Mouse (Mus musculus): ENCODE measurements around the gene Srebf1. TPM values are rescaled to one million over a fixed set of nuclear protein-coding genes. Genes with fewer than 3 reads are reported as not detected.
A peak's percentile ranks its signal among the peaks of the same experiment; 100 is the strongest.

Srebf1 gene
- polyA plus RNA-seq, 1 experiment from 2014 or later, result 78.7 TPM

DNA sequence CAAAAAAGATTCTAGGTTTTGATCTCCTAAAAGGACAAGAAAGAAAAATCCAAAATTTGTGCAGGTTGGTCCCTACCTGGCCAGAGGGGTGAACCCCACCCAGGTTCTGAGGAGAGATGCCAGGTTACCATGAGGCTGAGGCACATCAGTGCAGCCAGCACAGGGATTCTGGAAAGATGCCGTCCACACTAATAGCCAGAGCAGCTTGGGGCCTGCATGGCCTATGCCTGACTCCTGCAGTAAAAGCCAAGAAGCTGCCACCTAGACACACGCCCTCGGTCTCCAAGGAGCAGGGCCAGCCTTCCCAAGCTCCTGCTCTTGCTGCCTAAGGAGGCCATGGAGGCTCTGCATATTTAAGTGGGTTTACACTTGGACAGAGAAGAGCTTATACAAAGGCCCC lies 8.9 kb upstream of the Srebf1 start:
- Histone ChIP-seq H3K9me3 (ENCODE audit: control insufficient read depth, low read length) (no peaks in the 10 kb centered on the region), H3K4me1 (replicated peaks; ENCODE audit: control insufficient read depth, insufficient read depth, low read length) (peaks cover 16% of the 10 kb centered on the region), H3K4me2 (no peak overlapping the region), H3K27ac (ENCODE audit: low read depth, low read length) (no peak overlapping the region), H3K9ac (ENCODE audit: low read depth, low read length) (no peak overlapping the region), H3K27me3 (replicated peaks; ENCODE audit: control insufficient read depth, insufficient read depth, low read length) (no peaks in the 10 kb centered on the region), H3K36me3 (ENCODE audit: control insufficient read depth, insufficient read depth, low read length) (no peaks in the 10 kb centered on the region), H3K4me3 (ENCODE audit: low read depth, low read length) (no peak overlapping the region)
- DNase-seq (ENCODE audit: low spot score) (no peak), ATAC-seq (replicated peaks; ENCODE audit: low FRiP score) (no peak)
- WGBS, result 85% methylated on average over 3 of the region's 3 CpGs

DNA sequence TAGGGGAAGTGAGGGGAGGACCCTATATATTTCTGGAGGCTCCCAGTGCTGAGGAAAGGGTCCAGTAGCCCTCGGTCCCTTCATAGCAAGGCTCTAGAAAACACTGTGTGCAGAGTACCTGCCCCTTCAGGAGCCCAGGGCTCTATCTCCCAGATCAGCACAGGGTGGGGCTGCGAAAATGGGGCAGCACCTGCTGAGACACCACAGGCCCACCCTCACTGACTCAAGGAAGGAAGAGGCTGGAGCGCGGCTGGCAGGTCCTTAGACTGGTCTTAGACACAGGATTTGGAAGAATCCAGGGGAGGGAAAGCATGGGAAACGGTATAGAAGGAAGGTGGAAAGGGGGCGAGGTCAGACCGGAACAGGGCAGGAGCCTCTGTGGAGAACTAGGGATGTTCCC lies 8.1 kb upstream of the Srebf1 start:
- WGBS, result 85% methylated on average over 7 of the region's 7 CpGs
- no peak overlapping the region for H3K4me3 ChIP-seq (ENCODE audit: low read depth, low read length)
- H3K4me2 ChIP-seq, result no peak overlapping the region
- no peak overlapping the region for H3K27ac ChIP-seq (ENCODE audit: low read depth, low read length)
- H3K9me3 ChIP-seq (ENCODE audit: control insufficient read depth, low read length), result no peaks in the 10 kb centered on the region
- peaks cover 16% of the 10 kb centered on the region for H3K4me1 ChIP-seq (replicated peaks; ENCODE audit: control insufficient read depth, insufficient read depth, low read length)
- H3K9ac ChIP-seq (ENCODE audit: low read depth, low read length), result no peak overlapping the region
- DNase-seq (ENCODE audit: low spot score) (no peak), ATAC-seq (replicated peaks; ENCODE audit: low FRiP score) (no peak)
- no peaks in the 10 kb centered on the region for H3K36me3 ChIP-seq (ENCODE audit: control insufficient read depth, insufficient read depth, low read length)
- no peaks in the 10 kb centered on the region for H3K27me3 ChIP-seq (replicated peaks; ENCODE audit: control insufficient read depth, insufficient read depth, low read length)

- H3K9ac ChIP-seq (ENCODE audit: low read depth, low read length), result no peak overlapping the region
- H3K4me3 ChIP-seq (ENCODE audit: low read depth, low read length), result no peak overlapping the region
- H3K27me3 ChIP-seq (replicated peaks; ENCODE audit: control insufficient read depth, insufficient read depth, low read length), result no peaks in the 10 kb centered on the region
- ATAC-seq (replicated peaks; ENCODE audit: low FRiP score) (no peak), DNase-seq (ENCODE audit: low spot score) (no peak)
- H3K4me1 ChIP-seq (replicated peaks; ENCODE audit: control insufficient read depth, insufficient read depth, low read length), result peaks cover 17% of the 10 kb centered on the region
- no peaks in the 10 kb centered on the region for H3K36me3 ChIP-seq (ENCODE audit: control insufficient read depth, insufficient read depth, low read length)
- H3K4me2 ChIP-seq, result no peak overlapping the region
- no peak overlapping the region for H3K27ac ChIP-seq (ENCODE audit: low read depth, low read length)
- no peaks in the 10 kb centered on the region for H3K9me3 ChIP-seq (ENCODE audit: control insufficient read depth, low read length)
- WGBS, result 77% methylated on average over 13 of the region's 13 CpGs
Measured at GRCm38 (mm10) chr11:60229821-60230220, 7.4 kb upstream of the Srebf1 start.

GRCm38 (mm10) chr11:60228525-60228924 lies 6.1 kb upstream of the Srebf1 start:
- H3K4me2 ChIP-seq, result no peak overlapping the region
- ATAC-seq (replicated peaks; ENCODE audit: low FRiP score), result no peak
- no peaks in the 10 kb centered on the region for H3K27me3 ChIP-seq (replicated peaks; ENCODE audit: control insufficient read depth, insufficient read depth, low read length)
- no peak overlapping the region for H3K4me3 ChIP-seq (ENCODE audit: low read depth, low read length)
- no peak for DNase-seq (ENCODE audit: low spot score)
- WGBS, result 62% methylated on average over 3 of the region's 3 CpGs
- H3K27ac ChIP-seq (ENCODE audit: low read depth, low read length), result no peak overlapping the region
- no peak overlapping the region for H3K9ac ChIP-seq (ENCODE audit: low read depth, low read length)
- no peaks in the 10 kb centered on the region for H3K9me3 ChIP-seq (ENCODE audit: control insufficient read depth, low read length)
- peaks cover 19% of the 10 kb centered on the region for H3K4me1 ChIP-seq (replicated peaks; ENCODE audit: control insufficient read depth, insufficient read depth, low read length)
- H3K36me3 ChIP-seq (ENCODE audit: control insufficient read depth, insufficient read depth, low read length), result no peaks in the 10 kb centered on the region

GRCm38 (mm10) chr11:60225874-60226273 lies 3.5 kb upstream of the Srebf1 start:
- no peak overlapping the region for H3K27ac ChIP-seq (ENCODE audit: low read depth, low read length)
- no peak overlapping the region for H3K9ac ChIP-seq (ENCODE audit: low read depth, low read length)
- no peaks in the 10 kb centered on the region for H3K36me3 ChIP-seq (ENCODE audit: control insufficient read depth, insufficient read depth, low read length)
- no peak overlapping the region for H3K4me3 ChIP-seq (ENCODE audit: low read depth, low read length)
- no peaks in the 10 kb centered on the region for H3K9me3 ChIP-seq (ENCODE audit: control insufficient read depth, low read length)
- WGBS, result 57% methylated on average over 1 of the region's 1 CpGs
- no peak for ATAC-seq (replicated peaks; ENCODE audit: low FRiP score)
- H3K4me1 ChIP-seq (replicated peaks; ENCODE audit: control insufficient read depth, insufficient read depth, low read length), result peaks cover 31% of the 10 kb centered on the region
- no peaks in the 10 kb centered on the region for H3K27me3 ChIP-seq (replicated peaks; ENCODE audit: control insufficient read depth, insufficient read depth, low read length)
- H3K4me2 ChIP-seq, result no peak overlapping the region
- DNase-seq (ENCODE audit: low spot score), result no peak

DNA sequence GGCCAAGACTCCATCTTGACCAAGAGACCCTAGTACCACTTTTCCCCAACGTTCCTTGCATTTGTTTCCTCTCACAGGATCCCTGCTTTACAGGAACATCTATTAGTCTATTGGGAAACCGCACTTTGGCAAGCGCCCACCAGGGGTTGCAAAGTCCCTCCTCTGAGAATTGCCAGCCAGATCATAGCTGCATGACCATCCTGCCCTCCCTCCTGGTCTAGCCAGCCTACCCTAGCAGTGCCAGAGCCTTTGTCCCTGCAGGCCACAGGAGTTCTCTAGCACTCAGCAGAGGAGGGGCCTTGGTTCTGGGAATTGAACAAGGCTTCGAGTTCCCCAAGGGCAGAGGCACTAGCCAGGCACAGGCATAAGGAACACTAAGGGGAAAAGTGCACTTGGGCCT lies 2.3 kb upstream of the Srebf1 start:
- peaks cover 30% of the 10 kb centered on the region for H3K4me1 ChIP-seq (replicated peaks; ENCODE audit: control insufficient read depth, insufficient read depth, low read length)
- DNase-seq (ENCODE audit: low spot score), result no peak
- no peaks in the 10 kb centered on the region for H3K36me3 ChIP-seq (ENCODE audit: control insufficient read depth, insufficient read depth, low read length)

GRCm38 (mm10) chr11:60222085-60222468 lies 304 bp downstream of the Srebf1 start:
- DNase-seq (ENCODE audit: low spot score) (no peak), ATAC-seq (replicated peaks; ENCODE audit: low FRiP score) (no peak)
- Histone ChIP-seq H3K4me2 (peak overlapping the region; percentile 80), H3K4me1 (replicated peaks; ENCODE audit: control insufficient read depth, insufficient read depth, low read length) (peaks cover 41% of the 10 kb centered on the region), H3K27me3 (replicated peaks; ENCODE audit: control insufficient read depth, insufficient read depth, low read length) (no peaks in the 10 kb centered on the region), H3K36me3 (ENCODE audit: control insufficient read depth, insufficient read depth, low read length) (peaks cover 11% of the 10 kb centered on the region), H3K27ac (ENCODE audit: low read depth, low read length) (peak overlapping the region; percentile 89), H3K4me3 (ENCODE audit: low read depth, low read length) (peak overlapping the region; percentile 50), H3K9ac (ENCODE audit: low read depth, low read length) (peak overlapping the region; percentile 58), H3K9me3 (ENCODE audit: control insufficient read depth, low read length) (no peaks in the 10 kb centered on the region)
- 48% methylated on average over 3 of the region's 3 CpGs for WGBS

More for the DNA sequence above, 2.3 kb upstream of the Srebf1 start:
- no peak overlapping the region for H3K4me2 ChIP-seq
- no peak overlapping the region for H3K4me3 ChIP-seq (ENCODE audit: low read depth, low read length)
- no peaks in the 10 kb centered on the region for H3K27me3 ChIP-seq (replicated peaks; ENCODE audit: control insufficient read depth, insufficient read depth, low read length)
- 65% methylated on average over 4 of the region's 4 CpGs for WGBS
- no peaks in the 10 kb centered on the region for H3K9me3 ChIP-seq (ENCODE audit: control insufficient read depth, low read length)
- H3K9ac ChIP-seq (ENCODE audit: low read depth, low read length), result no peak overlapping the region
- no peak overlapping the region for H3K27ac ChIP-seq (ENCODE audit: low read depth, low read length)
- no peak for ATAC-seq (replicated peaks; ENCODE audit: low FRiP score)

DNA sequence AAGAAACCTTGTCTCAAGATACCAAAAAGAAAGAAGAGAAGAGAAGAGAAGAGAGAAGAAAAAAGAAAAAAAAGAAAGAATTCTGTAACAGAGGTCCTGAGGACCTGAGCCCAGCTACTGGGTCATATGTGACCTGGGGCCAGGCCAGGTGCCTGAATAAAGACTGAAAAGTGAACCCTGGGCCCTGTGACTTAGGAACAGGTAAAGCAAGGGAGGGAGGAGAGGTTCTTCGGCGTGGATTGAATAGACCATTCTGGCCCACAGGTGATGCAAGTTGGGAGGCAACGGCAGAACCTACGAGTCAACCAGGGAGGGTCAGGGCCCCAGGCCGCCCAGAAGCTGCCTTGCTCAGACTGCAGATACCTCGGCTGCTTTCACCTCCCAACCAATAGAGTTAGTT lies 956 bp downstream of the Srebf1 start:
- Histone ChIP-seq H3K4me3 (ENCODE audit: low read depth, low read length) (no peak overlapping the region), H3K9ac (ENCODE audit: low read depth, low read length) (no peak overlapping the region), H3K27me3 (replicated peaks; ENCODE audit: control insufficient read depth, insufficient read depth, low read length) (no peaks in the 10 kb centered on the region), H3K4me2 (peak overlapping the region; percentile 80), H3K9me3 (ENCODE audit: control insufficient read depth, low read length) (no peaks in the 10 kb centered on the region), H3K4me1 (replicated peaks; ENCODE audit: control insufficient read depth, insufficient read depth, low read length) (peaks cover 47% of the 10 kb centered on the region), H3K36me3 (ENCODE audit: control insufficient read depth, insufficient read depth, low read length) (peaks cover 11% of the 10 kb centered on the region), H3K27ac (ENCODE audit: low read depth, low read length) (0 out of 2 replicates have a peak overlapping the region, but pooled peaks have one; percentile 73)
- 77% methylated on average over 6 of the region's 6 CpGs for WGBS
- ATAC-seq (replicated peaks; ENCODE audit: low FRiP score), result no peak
- no peak for DNase-seq (ENCODE audit: low spot score)

GRCm38 (mm10) chr11:60220291-60220804 lies 2.0 kb downstream of the Srebf1 start:
- ATAC-seq (replicated peaks; ENCODE audit: low FRiP score) (peak; percentile 76), DNase-seq (ENCODE audit: low spot score) (peak; percentile 98)
- Histone ChIP-seq H3K36me3 (ENCODE audit: control insufficient read depth, insufficient read depth, low read length) (peaks cover 11% of the 10 kb centered on the region), H3K27ac (ENCODE audit: low read depth, low read length) (peak overlapping the region; percentile 73), H3K4me3 (ENCODE audit: low read depth, low read length) (peak overlapping the region; percentile 76), H3K4me2 (peak overlapping the region; percentile 65), H3K4me1 (replicated peaks; ENCODE audit: control insufficient read depth, insufficient read depth, low read length) (peaks cover 55% of the 10 kb centered on the region), H3K9me3 (ENCODE audit: control insufficient read depth, low read length) (no peaks in the 10 kb centered on the region), H3K9ac (ENCODE audit: low read depth, low read length) (peak overlapping the region; percentile 89), H3K27me3 (replicated peaks; ENCODE audit: control insufficient read depth, insufficient read depth, low read length) (no peaks in the 10 kb centered on the region)
- under 1% methylated on average over 46 of the region's 46 CpGs for WGBS

Data from liver, embryonic 11.5 days (tissue).